Mouse (Mus musculus): ENCODE results near the gene Pef1. TPM values are rescaled to one million over a fixed set of nuclear protein-coding genes. Genes with fewer than 3 reads are reported as not detected.
A peak's percentile ranks its signal among the peaks of the same experiment; 100 is the strongest.

The Pef1 gene
- total RNA-seq, 2 experiments from 2014 or later: 12.3 to 53.1 TPM

GRCm38 (mm10) chr4:130087293-130087692, 15.1 kb upstream of the Pef1 start:
- peak; percentile 91 for ATAC-seq (ENCODE audit: poor library complexity, severe bottlenecking)

GRCm38 (mm10) chr4:130095137-130095536, 7.2 kb upstream of the Pef1 start:
- no peak for ATAC-seq (ENCODE audit: poor library complexity, severe bottlenecking)

GRCm38 (mm10) chr4:130101183-130101582, 1.2 kb upstream of the Pef1 start:
- ATAC-seq (ENCODE audit: poor library complexity, severe bottlenecking): no peak

GRCm38 (mm10) chr4:130103632-130104031, 1.3 kb downstream of the Pef1 start:
- ATAC-seq (ENCODE audit: poor library complexity, severe bottlenecking): no peak

GRCm38 (mm10) chr4:130104584-130104983, 2.2 kb downstream of the Pef1 start:
- no peak for ATAC-seq (ENCODE audit: poor library complexity, severe bottlenecking)

- peak; percentile 72 for ATAC-seq (ENCODE audit: poor library complexity, severe bottlenecking)
Measured at GRCm38 (mm10) chr4:130107065-130107443, 4.7 kb downstream of the Pef1 start.

- peak; percentile 92 for ATAC-seq (ENCODE audit: poor library complexity, severe bottlenecking)
Measured at GRCm38 (mm10) chr4:130107444-130108131, 5.2 kb downstream of the Pef1 start.

GRCm38 (mm10) chr4:130108929-130109328, 6.6 kb downstream of the Pef1 start:
- ATAC-seq (ENCODE audit: poor library complexity, severe bottlenecking): no peak

- ATAC-seq (ENCODE audit: poor library complexity, severe bottlenecking): no peak
Measured at GRCm38 (mm10) chr4:130109666-130110065, 7.3 kb downstream of the Pef1 start.

GRCm38 (mm10) chr4:130110091-130110490, 7.7 kb downstream of the Pef1 start:
- no peak for ATAC-seq (ENCODE audit: poor library complexity, severe bottlenecking)

- peak; percentile 73 for ATAC-seq (ENCODE audit: poor library complexity, severe bottlenecking)
Measured at GRCm38 (mm10) chr4:130112299-130112698, 9.9 kb downstream of the Pef1 start.

GRCm38 (mm10) chr4:130112732-130113131, 10.4 kb downstream of the Pef1 start:
- ATAC-seq (ENCODE audit: poor library complexity, severe bottlenecking): peak; percentile 68

GRCm38 (mm10) chr4:130120752-130121151, 18.4 kb downstream of the Pef1 start:
- no peak for ATAC-seq (ENCODE audit: poor library complexity, severe bottlenecking)

GRCm38 (mm10) chr4:130121560-130121959, 19.2 kb downstream of the Pef1 start:
- no peak for ATAC-seq (ENCODE audit: poor library complexity, severe bottlenecking)

- ATAC-seq (ENCODE audit: poor library complexity, severe bottlenecking): no peak
Measured at GRCm38 (mm10) chr4:130123020-130123419, 20.7 kb downstream of the Pef1 start.

GRCm38 (mm10) chr4:130124110-130124509, 21.8 kb downstream of the Pef1 start:
- ATAC-seq (ENCODE audit: poor library complexity, severe bottlenecking): no peak

GRCm38 (mm10) chr4:130125164-130125563, 22.8 kb downstream of the Pef1 start:
- no peak for ATAC-seq (ENCODE audit: poor library complexity, severe bottlenecking)

GRCm38 (mm10) chr4:130125935-130126334, 23.6 kb downstream of the Pef1 start:
- no peak for ATAC-seq (ENCODE audit: poor library complexity, severe bottlenecking)

- no peak for ATAC-seq (ENCODE audit: poor library complexity, severe bottlenecking)
Measured at GRCm38 (mm10) chr4:130128907-130129306, 26.5 kb downstream of the Pef1 start.

- ATAC-seq (ENCODE audit: poor library complexity, severe bottlenecking): no peak
Measured at GRCm38 (mm10) chr4:130130082-130130481, 27.7 kb downstream of the Pef1 start.

GRCm38 (mm10) chr4:130130641-130131350, 28.4 kb downstream of the Pef1 start:
- ATAC-seq (ENCODE audit: poor library complexity, severe bottlenecking): no peak

- ATAC-seq (ENCODE audit: poor library complexity, severe bottlenecking): no peak
Measured at GRCm38 (mm10) chr4:130131448-130132105, 29.2 kb downstream of the Pef1 start.
